Mouse (Mus musculus) liver, embryonic 14.5 days (tissue): ENCODE results near the gene Snph. TPM values are rescaled to one million over a fixed set of nuclear protein-coding genes. Genes with fewer than 3 reads are reported as not detected.

Experiments used
- ATAC-seq: fragments of 200-750 bp; cut with Nextera tagmentation; 2 replicates; pipeline ENCODE4 v1.8.0; 2017; ENCODE audit warnings: moderate number of reproducible peaks, mild to moderate bottlenecking, moderate library complexity; ENCODE audit not compliant: insufficient read depth
- DNase-seq, 3 experiments: peaks; one replicate each; pipeline ENCODE4 v3.0.0-alpha.2; 2012 to 2013; ENCODE audit warnings: low read depth in 3 of 3, low spot score in 3 of 3
- H3K27ac ChIP-seq: fragments of 300-500 bp; sonication (generic); 2 replicates; pipeline ENCODE4 v1.5.1; 2014; ENCODE audit warnings: moderate library complexity, mild to moderate bottlenecking, control low read depth, inconsistent platforms
- H3K27me3 ChIP-seq: fragments of 300-500 bp; sonication (generic); 2 replicates; pipeline ENCODE4 v1.6.1; 2014; ENCODE audit warnings: mild to moderate bottlenecking, low read length, moderate library complexity; ENCODE audit not compliant: control insufficient read depth, insufficient read depth
- H3K36me3 ChIP-seq: fragments of 300-500 bp; sonication (generic); replicated peaks from 2 replicates; pipeline ENCODE4 v1.6.1; 2014; ENCODE audit warnings: low read depth; ENCODE audit not compliant: control insufficient read depth, insufficient read depth
- H3K4me1 ChIP-seq, 2 experiments: fragments of 200-500 bp in 1 of 2; fragments of 300-500 bp in 1 of 2; sonication (generic) in 1 of 2; replicated peaks; 2 replicates each; pipeline ENCODE4 v1.6.1; 2012 to 2014; ENCODE audit warnings: antibody characterized with exemption in 1 of 2, inconsistent platforms in 1 of 2, low read length in 1 of 2; ENCODE audit not compliant: control insufficient read depth in 2 of 2, insufficient read depth in 2 of 2
- H3K4me2 ChIP-seq: fragments of 300-500 bp; sonication (generic); 2 replicates; pipeline ENCODE4 v1.6.1; 2014; ENCODE audit warnings: low read depth, mild to moderate bottlenecking, control low read depth, moderate library complexity
- H3K4me3 ChIP-seq, 2 experiments: fragments of 200-500 bp in 1 of 2; fragments of 300-500 bp in 1 of 2; sonication (generic) in 1 of 2; 2 replicates each; pipeline ENCODE4 v1.5.1; 2012 to 2014; ENCODE audit warnings: low read depth in 2 of 2, low read length in 2 of 2, mild to moderate bottlenecking in 2 of 2, control low read depth in 1 of 2, inconsistent platforms in 1 of 2, moderate library complexity in 1 of 2; ENCODE audit not compliant: insufficient read depth in 1 of 2
- H3K9ac ChIP-seq: fragments of 300-500 bp; sonication (generic); replicated peaks from 2 replicates; pipeline ENCODE4 v1.6.1; 2014; ENCODE audit warnings: mild to moderate bottlenecking, control low read depth, moderate library complexity
- H3K9me3 ChIP-seq: fragments of 300-500 bp; sonication (generic); 2 replicates; pipeline ENCODE4 v1.6.1; 2016; ENCODE audit warnings: low read length, mixed read lengths; ENCODE audit not compliant: control insufficient read depth
- CTCF ChIP-seq: IDR thresholded peaks from 2 replicates; pipeline ENCODE4 v1.5.1; 2016; ENCODE audit warnings: antibody characterized with exemption, low read depth, control low read depth
- EP300 ChIP-seq: IDR thresholded peaks from 2 replicates; pipeline ENCODE4 v1.6.1; 2016; ENCODE audit warnings: antibody characterized with exemption, low read depth
- WGBS: fragments of 180-500 bp; shearing (Covaris S2); extraction: QIAGEN DNeasy Blood & Tissue Kit; methylation state at CpG from one replicate; pipeline ENCODE4 v1.1.7; 2014; ENCODE audit not compliant: insufficient replicate concordance; 5-methylcytosine and 5-hydroxymethylcytosine counted together
- polyA plus RNA-seq, 2 experiments: library from polyadenylated mRNA; depleted of rRNA in 1 of 2; stranded (reverse) in 1 of 2; unstranded in 1 of 2; fragments of >200 nt; fragmentation: Nextera tagmentation in 1 of 2; extraction: Ambion mirVana in 1 of 2; gene quantifications; 2 replicates each; pipeline versions ENCODE4 v1.2.1 to v1.2.3; 2012 to 2014

Snph gene
- polyA plus RNA-seq, 2 experiments: 0.01 TPM; not detected in 1

GRCm38 (mm10) chr2:151603630-151604029 lies 28.8 kb downstream of the Snph start:
- no peak for TF ChIP-seq CTCF
- no peak for TF ChIP-seq EP300
- Histone ChIP-seq H3K9me3 (no peaks in the 10 kb centered on the region), H3K4me3 (no peak overlapping the region), H3K4me2 (no peak overlapping the region), H3K27ac (no peak overlapping the region), H3K9ac (no peak overlapping the region), H3K4me1 (no peaks in the 10 kb centered on the region), H3K27me3 (no peaks in the 10 kb centered on the region), H3K36me3 (no peaks in the 10 kb centered on the region)
- WGBS: 44% methylated on average over 4 of the region's 4 CpGs
- no peak for ATAC-seq
- DNase-seq: no peak

GRCm38 (mm10) chr2:151602106-151602505 lies 30.3 kb downstream of the Snph start:
- Histone ChIP-seq H3K9me3 (no peaks in the 10 kb centered on the region), H3K4me3 (no peak overlapping the region), H3K4me1 (no peaks in the 10 kb centered on the region), H3K27me3 (no peaks in the 10 kb centered on the region), H3K9ac (no peak overlapping the region), H3K27ac (no peak overlapping the region), H3K4me2 (no peak overlapping the region), H3K36me3 (no peaks in the 10 kb centered on the region)
- 42% methylated on average over 4 of the region's 4 CpGs for WGBS
- TF ChIP-seq CTCF (no peak), EP300 (no peak)
- no peak for DNase-seq
- no peak for ATAC-seq

GRCm38 (mm10) chr2:151598068-151598467 lies 34.3 kb downstream of the Snph start:
- DNase-seq (no peak), ATAC-seq (no peak)
- Histone ChIP-seq H3K9me3 (no peaks in the 10 kb centered on the region), H3K27me3 (no peaks in the 10 kb centered on the region), H3K4me2 (no peak overlapping the region), H3K9ac (no peak overlapping the region), H3K27ac (no peak overlapping the region), H3K36me3 (no peaks in the 10 kb centered on the region), H3K4me1 (no peaks in the 10 kb centered on the region), H3K4me3 (no peak overlapping the region)
- WGBS: 41% methylated on average over 2 of the region's 2 CpGs
- TF ChIP-seq CTCF: no peak
- no peak for TF ChIP-seq EP300

- ATAC-seq (no peak), DNase-seq (no peak)
- no peak overlapping the region for H3K4me2 ChIP-seq
- H3K4me1 ChIP-seq: 0 out of 4 replicates have a peak, but pooled peaks cover 0 to 1% of the 10 kb centered on the region in 2 experiments
- H3K4me3 ChIP-seq: no peak overlapping the region
- no peaks in the 10 kb centered on the region for H3K27me3 ChIP-seq
- 11% methylated on average over 9 of the region's 9 CpGs for WGBS
- TF ChIP-seq EP300 (no peak), CTCF (no peak)
- no peak overlapping the region for H3K27ac ChIP-seq
- H3K36me3 ChIP-seq: no peaks in the 10 kb centered on the region
- H3K9ac ChIP-seq: no peak overlapping the region
- no peaks in the 10 kb centered on the region for H3K9me3 ChIP-seq
Measured at GRCm38 (mm10) chr2:151587306-151587705, 45.1 kb downstream of the Snph start.

- no peaks in the 10 kb centered on the region for H3K9me3 ChIP-seq
- no peak for TF ChIP-seq CTCF
- no peak for TF ChIP-seq EP300
Measured at GRCm38 (mm10) chr2:151586807-151587206, 45.6 kb downstream of the Snph start.

More at GRCm38 (mm10) chr2:151586807-151587206, 45.6 kb downstream of the Snph start:
- Histone ChIP-seq H3K36me3 (no peaks in the 10 kb centered on the region), H3K4me3 (no peak overlapping the region), H3K27ac (no peak overlapping the region), H3K4me2 (no peak overlapping the region), H3K4me1 (0 out of 4 replicates have a peak, but pooled peaks cover 0 to 1% of the 10 kb centered on the region in 2 experiments), H3K9ac (no peak overlapping the region), H3K27me3 (no peaks in the 10 kb centered on the region)
- 78% methylated on average over 1 of the region's 1 CpGs for WGBS
- no peak for ATAC-seq
- DNase-seq: no peak
